Mouse (Mus musculus) urinary bladder, adult 2 months (tissue): ENCODE results near the gene Daam2. TPM values are rescaled to one million over a fixed set of nuclear protein-coding genes. Genes with fewer than 3 reads are reported as not detected.
"Not testable (repeated sequence)": the region's sequence is repeated elsewhere in the genome, so short reads cannot be mapped to it uniquely, and the experiment has no call there.

ENCODE experiments used
- DNase-seq: peaks from one replicate; pipeline ENCODE4 v3.0.0; 2022; ENCODE audit warnings: low spot score
- polyA plus RNA-seq: library from polyadenylated mRNA; depleted of rRNA; stranded (reverse); fragments of >200 nt; gene quantifications from 2 replicates; pipeline ENCODE4 v1.2.3, GENCODE M21; 2012

Gene Daam2
- polyA plus RNA-seq, 1 experiment, result 6.5 TPM

- no peak for DNase-seq
Measured at GRCm38 (mm10) chr17:49481876-49482275, 82.3 kb downstream of the Daam2 start.

- no peak for DNase-seq
Measured at GRCm38 (mm10) chr17:49477370-49477769, 86.8 kb downstream of the Daam2 start.

- DNase-seq, result no peak
Measured at GRCm38 (mm10) chr17:49475174-49475573, 89.0 kb downstream of the Daam2 start.

GRCm38 (mm10) chr17:49474051-49474450 lies 90.1 kb downstream of the Daam2 start:
- no peak for DNase-seq

GRCm38 (mm10) chr17:49472626-49473025 lies 91.5 kb downstream of the Daam2 start:
- no peak for DNase-seq

- DNase-seq, result peak; percentile 52
Measured at GRCm38 (mm10) chr17:49468223-49468622, 95.9 kb downstream of the Daam2 start.

GRCm38 (mm10) chr17:49464884-49465283 lies 99.3 kb downstream of the Daam2 start:
- DNase-seq, result no peak

- DNase-seq, result no peak
Measured at GRCm38 (mm10) chr17:49458386-49458785, 105.8 kb downstream of the Daam2 start.

- DNase-seq, result no peak
Measured at GRCm38 (mm10) chr17:49457833-49458232, 106.3 kb downstream of the Daam2 start.

GRCm38 (mm10) chr17:49456334-49456733 lies 107.8 kb downstream of the Daam2 start:
- DNase-seq, result no peak

- DNase-seq, result no peak
Measured at GRCm38 (mm10) chr17:49450922-49451321, 113.2 kb downstream of the Daam2 start.

GRCm38 (mm10) chr17:49449230-49449608 lies 114.9 kb downstream of the Daam2 start:
- no peak for DNase-seq

- no peak for DNase-seq
Measured at GRCm38 (mm10) chr17:49448570-49449229, 115.4 kb downstream of the Daam2 start.

GRCm38 (mm10) chr17:49442841-49443240 lies 121.3 kb downstream of the Daam2 start:
- DNase-seq, result not testable (repeated sequence)

- no peak for DNase-seq
Measured at GRCm38 (mm10) chr17:49440331-49441130, 123.6 kb downstream of the Daam2 start.

GRCm38 (mm10) chr17:49439706-49440105 lies 124.4 kb downstream of the Daam2 start:
- DNase-seq, result peak; percentile 9

GRCm38 (mm10) chr17:49438822-49439574 lies 125.1 kb downstream of the Daam2 start:
- DNase-seq, result peak; percentile 12

- not testable (repeated sequence) for DNase-seq
Measured at GRCm38 (mm10) chr17:49437306-49437705, 126.8 kb downstream of the Daam2 start.

GRCm38 (mm10) chr17:49436631-49437030 lies 127.5 kb downstream of the Daam2 start:
- DNase-seq, result no peak

- DNase-seq, result peak; percentile 13
Measured at GRCm38 (mm10) chr17:49435081-49435480, 129.1 kb downstream of the Daam2 start.

- DNase-seq, result peak; percentile 16
Measured at GRCm38 (mm10) chr17:49434236-49434635, 129.9 kb downstream of the Daam2 start.

- DNase-seq, result no peak
Measured at GRCm38 (mm10) chr17:49433071-49433470, 131.1 kb downstream of the Daam2 start.
